Mouse (Mus musculus) heart, adult 10 weeks (tissue): ENCODE results near the gene Hsd17b2. TPM values are rescaled to one million over a fixed set of nuclear protein-coding genes. Genes with fewer than 3 reads are reported as not detected.

Experiments
- polyA plus RNA-seq: library from polyadenylated mRNA; stranded (reverse); fragments of 350-450 nt; fragmentation: Illumina TruSeq; extraction: RNeasy Lipid Tissue Mini Kit (QIAGEN cat#74804); gene quantifications from one replicate; pipeline ENCODE4 v1.2.3, GENCODE M21; 2014; ENCODE audit warnings: low read depth, low replicate concordance

Gene Hsd17b2
- polyA plus RNA-seq: not detected

DNA sequence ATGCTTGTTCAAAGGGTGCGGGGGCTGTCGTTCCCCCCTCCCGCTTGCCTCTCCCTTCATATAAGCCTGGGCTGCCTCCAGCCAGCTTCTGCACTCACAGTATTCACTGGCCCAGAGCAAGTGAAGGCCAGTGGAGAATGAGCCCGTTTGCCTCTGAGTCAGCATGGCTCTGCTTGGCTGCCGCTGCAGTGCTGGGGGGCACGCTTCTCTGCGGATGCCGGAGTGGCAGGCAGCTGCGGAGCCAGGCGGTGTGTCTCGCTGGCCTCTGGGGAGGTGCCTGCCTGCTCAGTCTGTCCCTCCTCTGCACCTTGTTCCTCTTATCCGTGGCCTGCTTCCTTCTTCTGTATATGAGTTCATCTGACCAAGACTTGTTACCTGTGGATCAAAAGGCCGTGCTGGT is at the start of gene Hsd17b2:
Hsd17b2 (plus strand) TSS at position 46 of the 400 bp plus-strand sequence.

DNA sequence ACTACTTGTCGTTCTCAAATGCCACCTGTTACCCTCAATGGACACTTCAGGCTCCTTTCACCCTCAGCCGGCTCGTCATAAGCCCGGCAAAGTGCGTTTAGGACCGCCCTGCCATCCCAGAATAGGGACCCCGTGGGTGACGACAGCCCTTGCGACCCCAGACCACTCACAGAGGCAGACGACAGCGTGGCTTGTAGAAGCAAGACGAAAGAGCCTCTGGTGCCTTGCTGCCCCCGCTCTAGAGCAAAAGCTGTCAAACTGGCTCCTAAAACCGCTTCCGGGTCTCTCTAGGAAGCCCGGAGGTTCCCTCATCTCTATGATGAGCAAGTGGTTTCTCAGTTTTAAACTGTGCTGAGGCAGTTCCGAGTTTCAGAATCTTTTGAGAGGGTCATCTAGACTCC is 28.3 kb upstream of the Hsd17b2 start, which contains the start of gene Sdr42e1:
Sdr42e1 (minus strand) TSS at position 260 of the 401 bp plus-strand sequence.

DNA sequence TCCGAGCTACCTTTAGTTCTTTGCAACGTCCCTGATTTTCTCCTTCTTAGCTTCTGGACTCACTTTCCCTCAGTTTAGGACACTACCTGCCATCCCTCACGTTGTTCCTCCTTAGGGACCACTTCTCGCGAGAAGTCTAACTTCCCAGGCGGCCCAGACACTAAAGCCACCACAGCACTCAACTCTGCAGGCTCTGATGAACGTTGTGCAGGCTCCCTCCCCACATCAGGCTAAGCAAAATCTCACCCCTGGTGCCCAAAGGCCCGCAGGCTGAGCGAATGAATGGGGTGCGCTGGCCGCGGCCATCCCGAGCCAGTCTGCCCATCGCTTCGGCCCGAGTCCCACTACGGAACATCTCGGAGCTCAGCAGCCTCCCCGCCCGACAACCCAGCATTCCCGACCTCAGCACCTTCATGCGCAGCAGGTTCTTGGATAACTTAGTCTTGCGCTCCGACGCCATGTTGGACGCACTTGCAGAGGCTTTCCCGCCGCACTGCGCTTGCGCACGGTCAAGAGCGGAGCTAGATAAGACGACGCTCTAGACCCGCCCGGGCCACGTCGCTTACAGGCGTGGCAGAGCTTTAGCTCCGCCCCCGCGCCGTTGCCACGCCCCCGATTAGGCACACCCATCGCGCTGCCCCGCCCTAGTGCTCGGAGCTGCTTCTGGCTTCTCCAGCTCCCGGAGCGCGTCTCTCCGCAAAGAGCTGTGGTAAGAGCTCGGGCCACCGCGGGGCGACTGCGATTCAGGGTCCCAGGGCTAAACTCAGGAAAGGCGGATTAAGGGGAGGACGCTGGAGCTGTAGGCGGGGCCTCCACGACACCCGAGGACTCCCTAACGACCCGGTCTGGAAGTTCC is 100.0 kb downstream of the Hsd17b2 start, which contains the start of gene Mphosph6:
Mphosph6 (minus strand) TSS at position 501 of the 856 bp plus-strand sequence.

Other genes starting within 250 kb of the Hsd17b2 start
- gene Plcg2, start 203.6 kb upstream of the Hsd17b2 start, polyA plus RNA-seq: 3.4 TPM
- gene Sdr42e1, start 28.2 kb upstream of the Hsd17b2 start, polyA plus RNA-seq: 4.3 TPM
- gene Mphosph6, start 100.0 kb downstream of the Hsd17b2 start, polyA plus RNA-seq: 15.2 TPM